Mouse (Mus musculus) bone marrow, adult 2 months (tissue): Measurements from ENCODE around the gene Casq1. TPM values are rescaled to one million over a fixed set of nuclear protein-coding genes. Genes with fewer than 3 reads are reported as not detected.
A peak's percentile ranks its signal among the peaks of the same experiment; 100 is the strongest.
"Not testable (repeated sequence)": the region's sequence is repeated elsewhere in the genome, so short reads cannot be mapped to it uniquely, and the experiment has no call there.

Source experiments
- H3K27ac ChIP-seq: fragments of 200-500 bp; 2 replicates; pipeline ENCODE4 v1.5.1; 2012; ENCODE audit warnings: low read depth, mild to moderate bottlenecking, control low read depth, inconsistent platforms, low read length; ENCODE audit not compliant: control insufficient read depth, poor library complexity, insufficient read depth
- H3K4me1 ChIP-seq: fragments of 200-500 bp; 2 replicates; pipeline ENCODE4 v1.6.1; 2011; ENCODE audit warnings: low read length; ENCODE audit not compliant: control insufficient read depth, insufficient read depth
- H3K4me3 ChIP-seq: fragments of 200-500 bp; replicated peaks from 2 replicates; pipeline ENCODE3; 2011; ENCODE audit warnings: mild to moderate bottlenecking, low read depth, low read length, control low read depth; ENCODE audit not compliant: control insufficient read depth
- CTCF ChIP-seq: fragments of 200-500 bp; IDR thresholded peaks from 2 replicates; pipeline ENCODE4 v1.5.1; 2011; ENCODE audit warnings: low read length, control low read depth; ENCODE audit not compliant: control insufficient read depth, insufficient read depth
- POLR2A ChIP-seq: fragments of 200-500 bp; IDR thresholded peaks from 2 replicates; pipeline ENCODE4 v1.6.1; 2011; ENCODE audit warnings: low read depth, mild to moderate bottlenecking, control low read depth, low read length, borderline replicate concordance; ENCODE audit not compliant: control insufficient read depth
- WGBS: fragments of 180-500 bp; shearing (Covaris S2); methylation state at CpG from one replicate; pipeline ENCODE4 v1.1.7; 2018; 5-methylcytosine and 5-hydroxymethylcytosine counted together
- polyA plus RNA-seq: library from polyadenylated mRNA; stranded (reverse); fragments of >200 nt; gene quantifications from 2 replicates; pipeline ENCODE4 v1.2.4, GENCODE M21; 2011; ENCODE audit warnings: low replicate concordance; ENCODE audit not compliant: missing spikeins, insufficient read depth, insufficient read length

Casq1 gene
- polyA plus RNA-seq = 2.8 TPM in 1 of 2 replicates, not detected in the other

- no peak within 1 kb of the TSS for H3K4me3 ChIP-seq
- 85% methylated on average over 19 of the region's 19 CpGs for WGBS
- no peaks in the 10 kb centered on the region for H3K4me1 ChIP-seq
- TF ChIP-seq POLR2A (no peak), CTCF (no peak)
- H3K27ac ChIP-seq = no peak within 1 kb of the TSS
Observed at GRCm38 (mm10) chr1:172219451-172220406, at the start of gene Casq1. Casq1 (minus strand) TSS chr1:172219868.

DNA sequence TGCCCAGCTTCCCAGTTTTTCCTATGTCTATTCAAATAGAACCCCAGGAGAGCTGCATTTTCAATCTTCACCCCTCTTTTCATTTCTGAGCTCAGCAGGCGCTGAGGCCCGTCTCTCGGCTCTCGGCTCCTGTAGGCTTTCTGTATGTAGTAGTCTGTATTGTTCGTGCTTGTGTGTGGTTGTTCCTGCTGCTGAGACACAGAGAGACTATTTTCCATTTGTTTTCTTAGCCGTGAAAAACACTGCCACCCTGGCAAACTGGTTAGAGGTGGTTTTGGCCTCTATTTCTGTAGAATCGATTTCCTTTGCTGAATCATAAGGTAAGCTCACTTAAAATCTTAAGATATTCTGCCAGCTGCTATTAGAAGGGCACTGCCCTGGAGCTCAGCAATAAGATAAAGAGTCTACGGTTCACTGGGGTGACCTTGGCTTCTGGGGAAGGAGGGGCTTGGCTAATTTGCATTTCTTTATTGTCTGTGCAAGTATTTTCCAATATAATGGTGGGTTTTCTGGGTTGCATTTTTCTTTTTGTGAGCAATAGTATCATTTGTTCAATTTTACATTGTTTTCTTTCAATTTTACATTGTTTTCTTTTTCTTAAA is 41.9 kb upstream of the Casq1 start, which contains the start of gene Igsf8:
Gene Igsf8, plus strand, starts transcription at position 165 of the 602 bp plus-strand sequence.
- WGBS = 74% methylated on average over 8 of the region's 8 CpGs
- H3K4me3 ChIP-seq = no peak within 1 kb of the TSS
- no peak within 1 kb of the TSS for H3K27ac ChIP-seq
- no peak for TF ChIP-seq CTCF
- TF ChIP-seq POLR2A = no peak
- H3K4me1 ChIP-seq = no peaks in the 10 kb centered on the region

GRCm38 (mm10) chr1:172258314-172258713 is 38.6 kb upstream of the Casq1 start, which contains the start of gene Atp1a4:
Atp1a4 (minus strand) TSS chr1:172258414.
- no peaks in the 10 kb centered on the region for H3K4me1 ChIP-seq
- TF ChIP-seq CTCF = no peak
- TF ChIP-seq POLR2A = no peak
- no peak within 1 kb of the TSS for H3K27ac ChIP-seq
- no peak within 1 kb of the TSS for H3K4me3 ChIP-seq
- 81% methylated on average over 6 of the region's 6 CpGs for WGBS

DNA sequence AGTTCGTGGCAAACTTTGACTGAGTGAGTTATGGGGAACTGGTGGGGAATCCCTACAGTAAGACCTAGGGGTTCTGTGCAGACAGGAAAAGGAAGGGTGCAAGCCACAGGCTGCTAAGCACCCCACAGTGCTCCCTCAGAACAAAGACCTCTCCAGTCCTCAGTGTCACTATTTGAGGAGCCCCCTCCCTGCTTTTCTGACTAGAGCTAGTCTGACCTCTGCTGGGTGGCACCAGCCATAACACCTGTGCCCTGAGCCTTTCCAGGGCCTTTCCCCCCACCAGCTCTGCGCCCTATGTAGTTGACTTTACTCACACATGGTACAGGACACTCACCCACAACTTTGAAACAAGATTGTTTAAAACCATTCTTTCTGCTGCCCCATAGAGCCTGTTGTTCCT is 28.0 kb upstream of the Casq1 start:
- TF ChIP-seq CTCF (peak; percentile 27; the same call in 1 of the 2 replicates), POLR2A (no peak)
- no peak overlapping the region for H3K4me3 ChIP-seq
- 14% methylated on average over 2 of the region's 2 CpGs for WGBS
- no peaks in the 10 kb centered on the region for H3K4me1 ChIP-seq
- no peak overlapping the region for H3K27ac ChIP-seq

DNA sequence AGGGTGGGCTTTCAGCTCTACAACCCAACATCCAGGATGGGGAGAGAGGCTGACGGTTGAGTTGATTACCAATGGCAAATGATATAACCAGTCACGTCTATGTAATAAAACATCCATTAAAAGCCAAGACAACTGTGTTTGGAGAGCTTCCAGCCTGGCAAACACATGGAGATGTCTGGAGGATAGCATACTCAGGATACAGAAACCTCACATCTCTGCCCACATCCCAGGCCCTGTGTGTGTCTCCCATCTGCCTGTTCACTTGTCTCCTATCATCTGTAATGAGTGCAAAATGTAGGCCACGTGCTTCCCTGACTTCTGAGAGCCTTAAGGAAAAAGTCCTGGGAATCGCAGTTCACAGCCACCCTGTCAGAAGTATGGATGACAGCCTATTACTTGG is 27.5 kb upstream of the Casq1 start:
- 68% methylated on average over 4 of the region's 4 CpGs for WGBS
- H3K4me3 ChIP-seq = no peak overlapping the region
- TF ChIP-seq CTCF (no peak), POLR2A (no peak)
- H3K27ac ChIP-seq = no peak overlapping the region
- no peaks in the 10 kb centered on the region for H3K4me1 ChIP-seq

DNA sequence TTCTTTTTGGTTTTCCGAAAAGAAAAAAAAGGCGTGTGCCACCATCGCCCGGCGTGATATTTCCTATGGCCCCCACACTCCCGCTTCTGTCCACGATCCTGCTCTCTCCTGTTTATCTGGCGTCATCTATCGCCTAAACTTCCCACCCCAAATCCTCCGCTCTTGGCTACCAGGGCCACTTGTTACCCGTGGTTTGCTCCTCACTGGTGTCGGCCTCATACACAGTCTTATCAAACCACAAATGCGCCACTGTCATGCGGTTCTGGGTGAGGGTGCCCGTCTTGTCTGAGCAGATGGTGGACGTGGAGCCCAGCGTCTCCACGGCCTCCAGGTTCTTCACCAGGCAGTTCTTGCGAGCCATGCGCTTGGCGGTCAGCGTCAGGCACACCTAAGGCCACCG is 25.0 kb upstream of the Casq1 start:
- not testable (repeated sequence) for H3K4me1 ChIP-seq, H3K27ac ChIP-seq, H3K4me3 ChIP-seq
- 36% methylated on average over 23 of the region's 23 CpGs for WGBS

GRCm38 (mm10) chr1:172243547-172244205 is 24.0 kb upstream of the Casq1 start:
- WGBS = 54% methylated on average over 16 of the region's 16 CpGs
- TF ChIP-seq POLR2A (no peak), CTCF (no peak)
- Histone ChIP-seq H3K4me3 (no peak overlapping the region), H3K4me1 (no peaks in the 10 kb centered on the region), H3K27ac (no peak overlapping the region)

DNA sequence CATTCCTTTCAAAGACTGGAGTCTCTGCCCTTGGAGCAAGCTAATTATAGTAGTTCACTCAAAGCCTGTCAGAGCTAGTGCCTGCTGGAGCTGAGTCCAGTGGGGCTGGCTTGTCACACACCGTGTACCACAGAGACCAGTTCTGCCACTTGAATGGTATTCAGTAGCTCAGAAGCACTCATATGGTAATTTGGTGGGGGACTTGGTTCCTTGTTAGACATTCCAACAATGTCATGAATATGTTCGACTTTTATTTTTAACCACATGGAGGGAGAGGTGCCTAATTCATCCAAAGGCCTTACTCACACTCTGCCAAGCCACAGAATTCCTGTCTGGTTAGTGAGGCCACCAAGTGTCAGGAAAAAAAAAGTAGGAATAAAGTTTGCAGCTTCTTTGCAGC is 22.7 kb upstream of the Casq1 start:
- 75% methylated on average over 2 of the region's 2 CpGs for WGBS
- no peak overlapping the region for H3K27ac ChIP-seq
- no peak overlapping the region for H3K4me3 ChIP-seq
- H3K4me1 ChIP-seq = no peaks in the 10 kb centered on the region
- TF ChIP-seq POLR2A (no peak), CTCF (no peak)
